Mouse (Mus musculus) thymus, adult 2 months (tissue): Measurements from ENCODE around the gene Pex1.

ENCODE experiments used
- CTCF ChIP-seq: fragments of 200-500 bp; IDR thresholded peaks from 2 replicates; pipeline ENCODE4 v1.5.1; 2012; ENCODE audit warnings: mild to moderate bottlenecking, control low read depth, low read length, moderate library complexity, borderline replicate concordance; ENCODE audit not compliant: control insufficient read depth, poor library complexity, insufficient read depth; ENCODE audit errors: extremely low read depth
- POLR2A ChIP-seq: fragments of 200-500 bp; IDR thresholded peaks from 2 replicates; pipeline ENCODE4 v1.6.1; 2012; ENCODE audit warnings: mild to moderate bottlenecking, low read length, control low read depth, moderate library complexity; ENCODE audit not compliant: control insufficient read depth, poor library complexity, insufficient read depth; ENCODE audit errors: extremely low read depth

DNA sequence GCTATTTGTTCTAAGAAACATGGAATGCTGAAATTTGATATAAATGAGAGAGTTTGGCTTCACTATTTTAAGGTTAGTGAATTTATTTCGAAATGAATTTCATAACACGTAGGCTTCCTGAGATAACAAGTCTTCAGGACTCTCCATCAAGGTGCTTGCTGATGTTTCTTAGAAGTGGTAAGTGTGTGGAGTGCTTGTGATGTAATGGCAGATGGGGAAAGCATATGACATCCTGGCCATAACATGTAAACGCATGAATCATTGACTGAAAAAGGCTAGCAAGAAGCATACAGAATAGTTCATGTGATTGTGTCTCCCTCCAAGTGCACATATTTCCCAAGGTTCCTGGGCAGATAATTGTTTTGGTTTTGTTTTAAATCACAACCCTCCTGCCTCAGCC, 4.9 kb downstream of the Pex1 start:
- no peak for TF ChIP-seq CTCF
- TF ChIP-seq POLR2A: no peak
